Mouse (Mus musculus) left cerebral cortex, adult 9 months (tissue): Measurements from ENCODE around the gene Rhoq.

Experiments used
- DNase-seq, 2 experiments: peaks; one replicate each; pipeline ENCODE4 v3.0.0; 2022; ENCODE audit warnings: low spot score in 2 of 2

Rhoq gene

GRCm38 (mm10) chr17:86963586-86963902 lies 662 bp downstream of the Rhoq start:
- no peak for DNase-seq

- DNase-seq = no peak
Measured at GRCm38 (mm10) chr17:86964041-86964440, 1.2 kb downstream of the Rhoq start.

GRCm38 (mm10) chr17:86964502-86964901 lies 1.6 kb downstream of the Rhoq start:
- DNase-seq = peak; percentile 76 to 81

GRCm38 (mm10) chr17:86965121-86965520 lies 2.2 kb downstream of the Rhoq start:
- no peak for DNase-seq

GRCm38 (mm10) chr17:86966040-86966439 lies 3.2 kb downstream of the Rhoq start:
- DNase-seq = no peak

GRCm38 (mm10) chr17:86967048-86967447 lies 4.2 kb downstream of the Rhoq start:
- DNase-seq = no peak

- no peak for DNase-seq
Measured at GRCm38 (mm10) chr17:86967536-86968525, 4.9 kb downstream of the Rhoq start.

GRCm38 (mm10) chr17:86968581-86968980 lies 5.7 kb downstream of the Rhoq start:
- DNase-seq = no peak

- no peak for DNase-seq
Measured at GRCm38 (mm10) chr17:86969582-86969981, 6.7 kb downstream of the Rhoq start.

- no peak for DNase-seq
Measured at GRCm38 (mm10) chr17:86970026-86970750, 7.3 kb downstream of the Rhoq start.

GRCm38 (mm10) chr17:86971036-86971435 lies 8.2 kb downstream of the Rhoq start:
- no peak for DNase-seq

- no peak for DNase-seq
Measured at GRCm38 (mm10) chr17:86971860-86972259, 9.0 kb downstream of the Rhoq start.

GRCm38 (mm10) chr17:86973097-86973496 lies 10.2 kb downstream of the Rhoq start:
- DNase-seq = no peak

GRCm38 (mm10) chr17:86976387-86976786 lies 13.5 kb downstream of the Rhoq start:
- no peak for DNase-seq

- no peak for DNase-seq
Measured at GRCm38 (mm10) chr17:86978496-86978895, 15.6 kb downstream of the Rhoq start.

GRCm38 (mm10) chr17:86981205-86981604 lies 18.3 kb downstream of the Rhoq start:
- DNase-seq = no peak

- no peak for DNase-seq
Measured at GRCm38 (mm10) chr17:86981701-86982100, 18.8 kb downstream of the Rhoq start.

- no peak for DNase-seq
Measured at GRCm38 (mm10) chr17:86982497-86982896, 19.6 kb downstream of the Rhoq start.

- no peak for DNase-seq
Measured at GRCm38 (mm10) chr17:86986449-86987138, 23.7 kb downstream of the Rhoq start.

- no peak for DNase-seq
Measured at GRCm38 (mm10) chr17:86988161-86988560, 25.3 kb downstream of the Rhoq start.

- DNase-seq = no peak
Measured at GRCm38 (mm10) chr17:86988601-86989184, 25.8 kb downstream of the Rhoq start.

- DNase-seq = no peak
Measured at GRCm38 (mm10) chr17:86991306-86991705, 28.4 kb downstream of the Rhoq start.
